Mouse (Mus musculus) spleen, embryonic (tissue): ENCODE results near the gene Rtraf.

Experiments
- CTCF ChIA-PET: fragments of 350-600 bp; sonication (Branson Sonifier 250); formaldehyde crosslinking; loops from one replicate; lab custom pipeline; 2022; lab: Charles Lee

Rtraf gene

GRCm38 (mm10) chr14:19801474-19802215 is 22.0 kb downstream of the Rtraf start:
- CTCF ChIA-PET, result no interaction called here

- CTCF ChIA-PET, result interaction anchor here (0.7 kb wide), 1 partner anchor 17 kb away, joined by 3 read pairs; no protein-coding TSS in a partner anchor
Measured at GRCm38 (mm10) chr14:19800485-19800884, 23.1 kb downstream of the Rtraf start.

GRCm38 (mm10) chr14:19796541-19797304 is 26.9 kb downstream of the Rtraf start:
- CTCF ChIA-PET, result no interaction called here

GRCm38 (mm10) chr14:19794881-19795280 is 28.7 kb downstream of the Rtraf start:
- CTCF ChIA-PET, result no interaction called here

- CTCF ChIA-PET, result no interaction called here
Measured at GRCm38 (mm10) chr14:19788443-19788842, 35.2 kb downstream of the Rtraf start.

- CTCF ChIA-PET, result no interaction called here
Measured at GRCm38 (mm10) chr14:19785797-19786588, 37.6 kb downstream of the Rtraf start.

- CTCF ChIA-PET, result no interaction called here
Measured at GRCm38 (mm10) chr14:19777945-19778344, 45.7 kb downstream of the Rtraf start.

- CTCF ChIA-PET, result no interaction called here
Measured at GRCm38 (mm10) chr14:19777365-19777764, 46.3 kb downstream of the Rtraf start.

GRCm38 (mm10) chr14:19776890-19777289 is 46.7 kb downstream of the Rtraf start:
- CTCF ChIA-PET, result no interaction called here

- CTCF ChIA-PET, result no interaction called here
Measured at GRCm38 (mm10) chr14:19776179-19776578, 47.4 kb downstream of the Rtraf start.

GRCm38 (mm10) chr14:19775491-19775890 is 48.1 kb downstream of the Rtraf start:
- CTCF ChIA-PET, result interaction anchor here (0.7 kb wide), 1 partner anchor 59 kb away, joined by 10 read pairs; no protein-coding TSS in a partner anchor

GRCm38 (mm10) chr14:19774036-19774628 is 49.5 kb downstream of the Rtraf start:
- CTCF ChIA-PET, result no interaction called here

- CTCF ChIA-PET, result no interaction called here
Measured at GRCm38 (mm10) chr14:19771173-19771572, 52.5 kb downstream of the Rtraf start.

- CTCF ChIA-PET, result no interaction called here
Measured at GRCm38 (mm10) chr14:19769441-19770200, 54.0 kb downstream of the Rtraf start.

GRCm38 (mm10) chr14:19768648-19769047 is 55.0 kb downstream of the Rtraf start:
- CTCF ChIA-PET, result no interaction called here

- CTCF ChIA-PET, result no interaction called here
Measured at GRCm38 (mm10) chr14:19766380-19766649, 57.3 kb downstream of the Rtraf start.

GRCm38 (mm10) chr14:19765539-19766379 is 57.9 kb downstream of the Rtraf start:
- CTCF ChIA-PET, result no interaction called here

- CTCF ChIA-PET, result no interaction called here
Measured at GRCm38 (mm10) chr14:19764331-19764730, 59.3 kb downstream of the Rtraf start.

- CTCF ChIA-PET, result no interaction called here
Measured at GRCm38 (mm10) chr14:19763527-19763926, 60.1 kb downstream of the Rtraf start.

GRCm38 (mm10) chr14:19762014-19762413 is 61.6 kb downstream of the Rtraf start:
- CTCF ChIA-PET, result interaction anchor here (0.6 kb wide), 1 partner anchor 488 kb away, joined by 4 read pairs; no protein-coding TSS in a partner anchor
